Mouse (Mus musculus) liver, postnatal 0 days (tissue): ENCODE results near the gene Abi2. TPM values are rescaled to one million over a fixed set of nuclear protein-coding genes. Genes with fewer than 3 reads are reported as not detected.

ENCODE experiments used
- ATAC-seq: fragments of 200-750 bp; cut with Nextera tagmentation; 2 replicates; pipeline ENCODE4 v1.8.0; 2017; ENCODE audit warnings: mild to moderate bottlenecking, moderate library complexity
- DNase-seq: peaks from one replicate; pipeline ENCODE4 v3.0.0-alpha.2; 2016
- H3K27ac ChIP-seq: fragments of 300-500 bp; sonication (generic); 2 replicates; pipeline ENCODE4 v1.5.1; 2014; ENCODE audit warnings: antibody characterized with exemption, moderate library complexity, mild to moderate bottlenecking, low read depth
- H3K27me3 ChIP-seq: fragments of 300-500 bp; sonication (generic); 2 replicates; pipeline ENCODE4 v1.6.1; 2014; ENCODE audit warnings: low read length, control low read depth, mixed read lengths; ENCODE audit not compliant: insufficient read depth
- H3K36me3 ChIP-seq: fragments of 300-500 bp; sonication (generic); replicated peaks from 2 replicates; pipeline ENCODE4 v1.6.1; 2014; ENCODE audit warnings: mild to moderate bottlenecking, control low read depth, low read length, moderate library complexity, mixed read lengths; ENCODE audit not compliant: insufficient read depth
- H3K4me1 ChIP-seq: fragments of 300-500 bp; sonication (generic); 2 replicates; pipeline ENCODE4 v1.6.1; 2014; ENCODE audit warnings: antibody characterized with exemption, mild to moderate bottlenecking, control low read depth; ENCODE audit not compliant: insufficient read depth
- H3K4me2 ChIP-seq: fragments of 300-500 bp; sonication (generic); 2 replicates; pipeline ENCODE4 v1.6.1; 2014; ENCODE audit warnings: low read depth, mild to moderate bottlenecking, low read length, moderate library complexity, mixed read lengths
- H3K4me3 ChIP-seq: fragments of 300-500 bp; sonication (generic); 2 replicates; pipeline ENCODE4 v1.5.1; 2014; ENCODE audit warnings: low read depth, low read length
- H3K9ac ChIP-seq: fragments of 300-500 bp; sonication (generic); replicated peaks from 2 replicates; pipeline ENCODE4 v1.6.1; 2014; ENCODE audit warnings: mild to moderate bottlenecking, moderate library complexity
- H3K9me3 ChIP-seq: fragments of 300-500 bp; sonication (generic); 2 replicates; pipeline ENCODE4 v1.6.1; 2016; ENCODE audit warnings: mild to moderate bottlenecking, control low read depth, low read length, mixed read lengths
- CTCF ChIP-seq: sonication (generic); IDR thresholded peaks from 2 replicates; pipeline ENCODE4 v1.5.1; 2016; ENCODE audit warnings: antibody characterized with exemption, low read depth
- EP300 ChIP-seq: IDR thresholded peaks from 2 replicates; pipeline ENCODE4 v1.6.1; 2016; ENCODE audit warnings: antibody characterized with exemption, low read depth, mild to moderate bottlenecking
- WGBS: fragments of 180-500 bp; shearing (Covaris S2); extraction: QIAGEN DNeasy Blood & Tissue Kit; methylation state at CpG from one replicate; pipeline ENCODE4 v1.1.7; 2014; ENCODE audit not compliant: insufficient replicate concordance; 5-methylcytosine and 5-hydroxymethylcytosine counted together
- polyA plus RNA-seq: library from polyadenylated mRNA; unstranded; fragments of >200 nt; fragmentation: Nextera tagmentation; extraction: Ambion mirVana; gene quantifications from 2 replicates; pipeline ENCODE4 v1.2.1, GENCODE M21; 2015

The Abi2 gene
- polyA plus RNA-seq, 1 experiment from 2014 or later: 2.6 TPM

DNA sequence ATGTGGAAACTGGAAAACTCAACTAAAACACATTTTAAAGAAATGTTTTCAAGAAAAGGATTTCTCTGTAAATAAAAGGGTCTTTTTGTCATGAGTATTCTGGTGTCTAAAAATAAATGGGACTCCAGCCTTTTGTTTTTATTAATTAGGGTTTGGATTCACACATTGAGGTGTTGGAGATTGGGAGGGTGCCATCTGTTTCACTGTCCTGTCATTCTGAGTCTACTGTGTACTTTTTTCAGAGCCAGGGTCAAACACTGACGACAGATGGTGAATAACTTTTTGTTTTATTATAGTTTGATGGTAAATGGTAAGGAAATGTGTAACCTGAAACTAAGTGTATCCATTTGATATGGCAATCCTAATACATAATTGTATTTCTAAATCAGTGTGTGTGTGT, 72.1 kb downstream of the Abi2 start:
- H3K9ac ChIP-seq: no peak overlapping the region
- no peak overlapping the region for H3K4me2 ChIP-seq
- TF ChIP-seq CTCF (no peak), EP300 (no peak)
- peaks cover 7% of the 10 kb centered on the region; the same call in 1 of the 2 replicates for H3K36me3 ChIP-seq
- H3K9me3 ChIP-seq: no peaks in the 10 kb centered on the region
- no peaks in the 10 kb centered on the region for H3K4me1 ChIP-seq
- 57% methylated on average over 1 of the region's 1 CpGs for WGBS
- H3K27ac ChIP-seq: no peak overlapping the region
- DNase-seq (no peak), ATAC-seq (no peak)
- no peak overlapping the region for H3K4me3 ChIP-seq
- no peaks in the 10 kb centered on the region for H3K27me3 ChIP-seq

GRCm38 (mm10) chr1:60482881-60483280, 73.5 kb downstream of the Abi2 start:
- Histone ChIP-seq H3K36me3 (peaks cover 15% of the 10 kb centered on the region; the same call in 1 of the 2 replicates), H3K4me1 (no peaks in the 10 kb centered on the region), H3K27me3 (no peaks in the 10 kb centered on the region), H3K27ac (no peak overlapping the region), H3K9ac (no peak overlapping the region), H3K4me2 (no peak overlapping the region), H3K9me3 (no peaks in the 10 kb centered on the region), H3K4me3 (no peak overlapping the region)
- ATAC-seq (no peak), DNase-seq (no peak)
- TF ChIP-seq CTCF (no peak), EP300 (no peak)
- 79% methylated on average over 1 of the region's 1 CpGs for WGBS

DNA sequence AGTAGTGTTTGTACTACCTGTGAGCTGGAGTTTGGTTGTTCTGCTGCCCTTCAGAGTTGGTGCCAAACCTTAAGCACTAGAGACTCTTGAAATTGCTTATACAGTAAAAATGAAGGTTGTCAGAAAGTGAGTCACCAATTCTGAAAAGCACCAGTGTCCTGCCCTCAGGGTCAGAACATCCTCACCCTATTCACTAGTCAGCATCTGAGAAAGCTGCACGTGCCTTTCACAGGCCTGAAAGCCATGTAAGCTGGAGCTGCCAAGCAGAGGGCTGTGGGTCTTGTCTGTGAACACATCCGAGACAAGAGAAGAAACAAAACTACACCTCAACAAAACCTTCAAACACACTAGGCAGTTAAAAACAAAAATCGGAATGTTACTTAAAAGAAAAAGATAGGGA, 76.2 kb downstream of the Abi2 start:
- Histone ChIP-seq H3K4me3 (no peak overlapping the region), H3K4me2 (no peak overlapping the region), H3K27me3 (no peaks in the 10 kb centered on the region), H3K4me1 (no peaks in the 10 kb centered on the region), H3K36me3 (peaks cover 29% of the 10 kb centered on the region), H3K9me3 (no peaks in the 10 kb centered on the region), H3K9ac (no peak overlapping the region), H3K27ac (no peak overlapping the region)
- no peak for TF ChIP-seq EP300
- TF ChIP-seq CTCF: no peak
- WGBS: 64% methylated on average over 3 of the region's 3 CpGs
- no peak for DNase-seq
- no peak for ATAC-seq

DNA sequence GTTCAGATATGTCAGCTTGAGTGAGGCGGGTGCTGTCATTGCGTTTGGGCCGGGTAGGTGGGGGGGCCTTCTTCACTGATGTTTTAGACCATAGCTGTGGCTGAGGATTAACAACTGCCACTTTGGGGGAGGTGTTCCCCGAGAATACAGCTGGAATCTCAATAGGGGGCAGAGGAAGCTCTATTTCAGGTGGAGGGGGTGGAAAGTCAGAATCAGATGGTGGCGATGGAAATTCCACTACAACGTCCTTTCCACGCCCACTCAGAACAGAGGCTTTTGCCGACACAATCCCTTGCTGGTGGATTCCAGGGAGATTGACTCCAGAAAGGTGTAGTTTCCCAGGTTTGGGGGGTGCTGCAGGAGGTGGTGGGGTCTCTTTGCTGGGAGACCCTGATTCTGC, 79.2 kb downstream of the Abi2 start:
- no peak for DNase-seq
- 83% methylated on average over 8 of the region's 8 CpGs for WGBS
- peaks cover 47% of the 10 kb centered on the region for H3K36me3 ChIP-seq
- H3K27me3 ChIP-seq: no peaks in the 10 kb centered on the region
- H3K4me1 ChIP-seq: 0 out of 2 replicates have a peak, but pooled peaks cover 2% of the 10 kb centered on the region
- no peaks in the 10 kb centered on the region for H3K9me3 ChIP-seq
- H3K9ac ChIP-seq: no peak overlapping the region
- H3K4me3 ChIP-seq: no peak overlapping the region
- TF ChIP-seq CTCF: no peak
- no peak for TF ChIP-seq EP300
- H3K27ac ChIP-seq: no peak overlapping the region
- H3K4me2 ChIP-seq: no peak overlapping the region
- ATAC-seq: no peak

- H3K27me3 ChIP-seq: no peaks in the 10 kb centered on the region
- H3K27ac ChIP-seq: no peak overlapping the region
- WGBS: 86% methylated on average over 2 of the region's 2 CpGs
- TF ChIP-seq EP300 (no peak), CTCF (no peak)
- H3K4me3 ChIP-seq: no peak overlapping the region
- ATAC-seq (no peak), DNase-seq (no peak)
- H3K9me3 ChIP-seq: no peaks in the 10 kb centered on the region
- no peak overlapping the region for H3K9ac ChIP-seq
- peaks cover 54% of the 10 kb centered on the region for H3K36me3 ChIP-seq
- H3K4me2 ChIP-seq: no peak overlapping the region
- H3K4me1 ChIP-seq: 0 out of 2 replicates have a peak, but pooled peaks cover 2% of the 10 kb centered on the region
These were observed 80.2 kb downstream of the Abi2 start for GRCm38 (mm10) chr1:60489660-60490059.

DNA sequence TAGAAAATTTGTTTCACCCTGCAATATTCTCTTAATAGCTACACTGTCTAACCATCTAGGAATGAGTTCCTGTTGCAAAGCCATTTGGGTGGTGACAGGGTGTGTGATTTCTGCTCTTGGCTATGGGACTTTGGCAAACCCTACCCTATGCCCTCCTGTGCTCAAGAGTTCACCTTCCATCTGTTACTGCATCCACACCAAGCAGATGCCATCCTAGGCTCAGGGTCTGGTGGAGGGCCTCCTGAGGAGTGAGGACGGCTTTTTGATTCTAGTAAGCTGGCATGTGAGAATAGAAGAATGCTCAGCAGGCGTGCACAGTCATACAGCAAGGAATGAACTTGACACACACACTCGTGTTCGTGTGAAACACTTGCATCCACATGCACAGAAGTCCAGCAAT, 81.1 kb downstream of the Abi2 start:
- DNase-seq: no peak
- Histone ChIP-seq H3K4me3 (no peak overlapping the region), H3K4me1 (0 out of 2 replicates have a peak, but pooled peaks cover 2% of the 10 kb centered on the region), H3K27me3 (no peaks in the 10 kb centered on the region), H3K27ac (no peak overlapping the region), H3K4me2 (no peak overlapping the region), H3K9me3 (no peaks in the 10 kb centered on the region), H3K36me3 (peaks cover 60% of the 10 kb centered on the region), H3K9ac (no peak overlapping the region)
- no peak for ATAC-seq
- TF ChIP-seq CTCF: no peak
- no peak for TF ChIP-seq EP300
- 70% methylated on average over 4 of the region's 4 CpGs for WGBS

DNA sequence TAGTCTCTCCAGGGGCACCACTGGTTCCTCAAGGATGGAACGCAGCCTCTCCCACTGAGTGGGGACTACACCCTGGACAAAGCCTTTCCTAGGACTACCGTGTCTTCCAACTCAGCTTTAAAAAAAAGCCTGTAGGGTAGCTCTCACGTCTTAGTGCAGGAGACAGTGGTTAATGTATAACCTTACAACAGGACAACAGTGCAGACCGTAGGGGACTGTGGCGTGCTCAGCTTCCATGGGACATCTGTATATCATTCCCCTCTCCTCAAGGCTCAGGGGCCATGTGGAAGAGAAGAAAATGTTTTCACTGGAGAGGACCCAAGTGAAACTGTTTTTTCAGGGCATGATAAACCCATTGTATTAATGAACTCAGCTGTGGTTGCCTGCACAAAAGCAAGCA, 83.0 kb downstream of the Abi2 start:
- DNase-seq: no peak
- WGBS: 58% methylated on average over 5 of the region's 5 CpGs
- no peak overlapping the region for H3K9ac ChIP-seq
- H3K4me2 ChIP-seq: no peak overlapping the region
- 0 out of 2 replicates have a peak, but pooled peaks cover 2% of the 10 kb centered on the region for H3K4me1 ChIP-seq
- H3K27ac ChIP-seq: no peak overlapping the region
- ATAC-seq: no peak
- no peaks in the 10 kb centered on the region for H3K27me3 ChIP-seq
- peaks cover 56% of the 10 kb centered on the region for H3K36me3 ChIP-seq
- no peak overlapping the region for H3K4me3 ChIP-seq
- H3K9me3 ChIP-seq: no peaks in the 10 kb centered on the region
- TF ChIP-seq EP300 (no peak), CTCF (no peak)
